Mouse (Mus musculus): ENCODE data around the gene Ssu72. TPM values are rescaled to one million over a fixed set of nuclear protein-coding genes. Genes with fewer than 3 reads are reported as not detected.

The Ssu72 gene
- total RNA-seq, 2 experiments from 2014 or later: 32.4 to 36.3 TPM

Other genes starting within 250 kb of the Ssu72 start
- gene Tmem52, start 235.7 kb upstream of the Ssu72 start, total RNA-seq (2021): 100 to 1,000 TPM; 262 to 263 TPM
- 10 to 100 TPM; 59.1 to 72.0 TPM for gene Gnb1, start 213.4 kb upstream of the Ssu72 start, total RNA-seq (2021)
- 10 to 100 TPM; 17.3 to 19.2 TPM for gene Nadk, start 142.4 kb upstream of the Ssu72 start, total RNA-seq (2021)
- 1 to 10 TPM; 3.7 TPM for gene Slc35e2, start 103.4 kb upstream of the Ssu72 start, total RNA-seq (2021)
- gene Cdk11b, start 79.9 kb upstream of the Ssu72 start, total RNA-seq (2021): 10 to 100 TPM; 25.9 to 26.1 TPM
- not detected for gene Gm10563, start 59.4 kb upstream of the Ssu72 start, total RNA-seq (2021)
- gene Mmp23, start 51.4 kb upstream of the Ssu72 start, total RNA-seq (2021): 1 to 10 TPM; 3.0 to 5.0 TPM
- 10 to 100 TPM; 14.4 to 14.5 TPM for gene Mib2, start 35.6 kb upstream of the Ssu72 start, total RNA-seq (2021)
- 1 to 10 TPM; 1.5 to 1.7 TPM for gene Fndc10, start 10.5 kb upstream of the Ssu72 start, total RNA-seq (2021)
- under 1 TPM; 0.26 to 0.27 TPM for gene Tmem240, start 30.0 kb downstream of the Ssu72 start, total RNA-seq (2021)
- 10 to 100 TPM; 26.3 to 31.4 TPM for gene Atad3a, start 56.3 kb downstream of the Ssu72 start, total RNA-seq (2021)
- gene Vwa1, start 69.9 kb downstream of the Ssu72 start, total RNA-seq (2021): 1 to 10 TPM; 5.0 to 5.4 TPM
- under 1 TPM; 0.88 to 0.92 TPM for gene Tmem88b, start 81.1 kb downstream of the Ssu72 start, total RNA-seq (2021)
- not detected for gene Ankrd65, start 85.6 kb downstream of the Ssu72 start, total RNA-seq (2021)
- gene Mrpl20, start 98.1 kb downstream of the Ssu72 start, total RNA-seq (2021): 10 to 100 TPM; 45.1 to 47.7 TPM
- gene Ccnl2, start 107.7 kb downstream of the Ssu72 start, total RNA-seq (2021): 10 to 100 TPM; 20.4 to 26.6 TPM
- gene Aurkaip1, start 126.5 kb downstream of the Ssu72 start, total RNA-seq (2021): 10 to 100 TPM; 68.4 to 70.9 TPM
- gene Mxra8, start 134.9 kb downstream of the Ssu72 start, total RNA-seq (2021): 10 to 100 TPM; 37.5 to 37.6 TPM
- 100 to 1,000 TPM in 1 of 2 experiments, 10 to 100 TPM in 1; 100.0 to 103 TPM for gene Dvl1, start 142.6 kb downstream of the Ssu72 start, total RNA-seq (2021)
- gene Tas1r3, start 158.6 kb downstream of the Ssu72 start, total RNA-seq (2021): under 1 TPM in 1 of 2 experiments, not detected in 1; 0.11 TPM
- gene Cptp, start 164.6 kb downstream of the Ssu72 start, total RNA-seq (2021): 10 to 100 TPM; 15.6 to 16.6 TPM
- 10 to 100 TPM; 14.1 to 17.9 TPM for gene Ints11, start 164.7 kb downstream of the Ssu72 start, total RNA-seq (2021)
- 10 to 100 TPM; 10.2 to 11.2 TPM for gene Pusl1, start 187.0 kb downstream of the Ssu72 start, total RNA-seq (2021)
- gene Acap3, start 187.0 kb downstream of the Ssu72 start, total RNA-seq (2021): 10 to 100 TPM in 1 of 2 experiments, 1 to 10 TPM in 1; 7.2 to 10.4 TPM
- gene Ube2j2, start 239.0 kb downstream of the Ssu72 start, total RNA-seq (2021): 10 to 100 TPM; 50.2 to 50.8 TPM